Mouse (Mus musculus) intestine, embryonic 15.5 days (tissue): Measurements from ENCODE around the gene Prdm4. TPM values are rescaled to one million over a fixed set of nuclear protein-coding genes. Genes with fewer than 3 reads are reported as not detected.

ENCODE experiments used
- polyA plus RNA-seq: library from polyadenylated mRNA; unstranded; fragments of >200 nt; fragmentation: Nextera tagmentation; extraction: Ambion mirVana; gene quantifications from 2 replicates; pipeline ENCODE4 v1.2.1, GENCODE M21; 2015

Prdm4 gene
- polyA plus RNA-seq, 1 experiment from 2014 or later: 16.2 TPM

Other genes with a start within 250 kb of the Prdm4 start
- 64.0 and 65.6 TPM in 2 replicates for gene Pwp1, start 87.6 kb downstream of the Prdm4 start, polyA plus RNA-seq
- 0.15 TPM in 1 of 2 replicates, not detected in the other for gene Ascl4, start 10.5 kb upstream of the Prdm4 start, polyA plus RNA-seq
- gene Rtcb, start 40.7 kb upstream of the Prdm4 start, polyA plus RNA-seq: 158 and 165 TPM in 2 replicates
- 0.11 TPM in 2 replicates for gene Bpifc, start 94.8 kb upstream of the Prdm4 start, polyA plus RNA-seq
- 29.5 and 30.0 TPM in 2 replicates for gene Fbxo7, start 104.8 kb upstream of the Prdm4 start, polyA plus RNA-seq